Mouse (Mus musculus) embryonic facial prominence, embryonic 12.5 days (tissue): ENCODE data around the gene Klk12. TPM values are rescaled to one million over a fixed set of nuclear protein-coding genes. Genes with fewer than 3 reads are reported as not detected.

ENCODE experiments used
- ATAC-seq: fragments of 200-750 bp; cut with Nextera tagmentation; 2 replicates; pipeline ENCODE4 v1.8.0; 2017; ENCODE audit not compliant: insufficient number of reproducible peaks, insufficient read depth, low FRiP score, low TSS enrichment
- H3K27ac ChIP-seq: fragments of 300-500 bp; sonication (generic); 2 replicates; pipeline ENCODE4 v1.5.1; 2016; ENCODE audit warnings: mild to moderate bottlenecking
- H3K27me3 ChIP-seq: fragments of 300-500 bp; sonication (generic); 2 replicates; pipeline ENCODE4 v1.6.1; 2016; ENCODE audit warnings: mild to moderate bottlenecking, moderate library complexity
- H3K36me3 ChIP-seq: fragments of 300-500 bp; sonication (generic); 2 replicates; pipeline ENCODE4 v1.6.1; 2016; ENCODE audit warnings: mild to moderate bottlenecking
- H3K4me1 ChIP-seq: fragments of 300-500 bp; sonication (generic); 2 replicates; pipeline ENCODE4 v1.6.1; 2016
- H3K4me2 ChIP-seq: fragments of 300-500 bp; sonication (generic); replicated peaks from 2 replicates; pipeline ENCODE4 v1.6.1; 2016; ENCODE audit warnings: mild to moderate bottlenecking, moderate library complexity
- H3K4me3 ChIP-seq: fragments of 300-500 bp; sonication (generic); 2 replicates; pipeline ENCODE4 v1.5.1; 2016; ENCODE audit warnings: mild to moderate bottlenecking
- H3K9ac ChIP-seq: fragments of 300-500 bp; sonication (generic); 2 replicates; pipeline ENCODE4 v1.6.1; 2016; ENCODE audit warnings: mild to moderate bottlenecking, moderate library complexity
- H3K9me3 ChIP-seq: fragments of 300-500 bp; sonication (generic); 2 replicates; pipeline ENCODE4 v1.6.1; 2016; ENCODE audit warnings: mild to moderate bottlenecking, moderate library complexity
- WGBS: fragments of 180-500 bp; shearing (Covaris S2); methylation state at CpG from one replicate; pipeline ENCODE4 v1.1.7; 2016; 5-methylcytosine and 5-hydroxymethylcytosine counted together
- polyA plus RNA-seq: library from polyadenylated mRNA; unstranded; fragments of >200 nt; fragmentation: Nextera tagmentation; extraction: Ambion mirVana; gene quantifications from 2 replicates; pipeline ENCODE4 v1.2.1, GENCODE M21; 2016

Klk12 gene
- polyA plus RNA-seq, 1 experiment from 2014 or later = not detected

DNA sequence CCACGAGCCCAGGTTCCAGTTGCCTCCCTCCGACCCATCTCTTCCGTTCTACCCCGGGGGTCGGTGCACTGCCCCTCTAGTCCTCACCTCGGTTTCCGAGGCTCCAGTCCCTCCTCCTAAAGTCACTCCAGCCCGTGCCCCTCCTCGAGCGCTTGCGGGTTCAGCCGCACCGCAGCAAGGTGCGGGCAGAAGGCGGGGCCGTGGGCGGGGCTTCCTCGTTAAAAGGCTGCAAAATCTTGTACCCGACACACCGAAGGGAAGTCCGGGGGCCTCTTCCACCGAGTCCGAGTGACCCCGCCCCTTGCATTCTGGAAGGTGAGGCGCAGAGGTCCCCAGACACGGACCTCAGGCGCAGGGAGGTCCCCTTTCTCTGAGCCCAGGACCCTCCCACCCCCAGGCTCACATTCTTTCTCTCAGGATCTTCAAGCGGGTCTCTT is 28.7 kb downstream of the Klk12 start, which contains the start of gene Klk8:
Klk8 (plus strand) TSS at position 245 of the 437 bp plus-strand sequence.
- Histone ChIP-seq H3K36me3 (no peaks in the 10 kb centered on the region), H3K4me1 (no peaks in the 10 kb centered on the region), H3K9ac (peak within 1 kb of the TSS; percentile 39), H3K9me3 (no peaks in the 10 kb centered on the region), H3K27ac (no peak within 1 kb of the TSS), H3K27me3 (peaks cover 30% of the 10 kb centered on the region), H3K4me3 (peak within 1 kb of the TSS; percentile 54), H3K4me2 (peak within 1 kb of the TSS; percentile 78)
- WGBS = under 1% methylated on average over 28 of the region's 28 CpGs
- ATAC-seq = peak; percentile 42; the same call in 1 of the 2 replicates

DNA sequence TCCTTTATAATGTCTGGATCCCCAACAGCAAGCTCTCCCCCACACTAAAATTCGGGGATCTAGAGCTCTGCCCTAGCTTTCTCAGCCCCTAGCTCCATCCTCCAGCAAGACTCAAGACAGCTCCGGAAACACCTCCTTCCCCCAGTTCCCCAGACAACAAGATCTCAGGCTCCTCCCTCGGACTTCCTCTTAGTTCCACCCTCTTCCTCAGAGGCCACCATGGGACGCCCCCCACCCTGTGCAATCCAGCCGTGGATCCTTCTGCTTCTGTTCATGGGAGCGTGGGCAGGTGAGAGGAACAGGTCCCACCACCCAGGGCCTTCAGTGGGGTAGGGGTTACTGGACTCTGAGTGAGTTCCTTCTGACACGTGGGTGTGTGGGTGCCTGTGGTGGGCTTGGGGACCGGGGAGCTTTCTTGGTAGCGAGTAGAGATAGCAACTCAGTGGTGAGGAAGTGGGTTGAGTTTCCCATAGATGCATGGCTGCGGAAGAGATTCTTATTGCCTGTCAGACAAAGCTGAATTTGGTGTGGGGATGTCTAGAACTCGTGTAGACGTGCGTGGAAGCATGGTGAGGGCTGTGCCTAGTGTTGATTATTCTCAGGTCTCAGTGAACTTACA is 29.3 kb downstream of the Klk12 start:
- WGBS = 41% methylated on average over 13 of the region's 13 CpGs
- Histone ChIP-seq H3K36me3 (no peaks in the 10 kb centered on the region), H3K4me1 (no peaks in the 10 kb centered on the region), H3K27me3 (peaks cover 30% of the 10 kb centered on the region), H3K9me3 (no peaks in the 10 kb centered on the region), H3K4me3 (peak overlapping the region; percentile 54), H3K27ac (no peak overlapping the region), H3K4me2 (peak overlapping the region; percentile 78), H3K9ac (no peak overlapping the region)
- peak; percentile 22; the same call in 1 of the 2 replicates for ATAC-seq

DNA sequence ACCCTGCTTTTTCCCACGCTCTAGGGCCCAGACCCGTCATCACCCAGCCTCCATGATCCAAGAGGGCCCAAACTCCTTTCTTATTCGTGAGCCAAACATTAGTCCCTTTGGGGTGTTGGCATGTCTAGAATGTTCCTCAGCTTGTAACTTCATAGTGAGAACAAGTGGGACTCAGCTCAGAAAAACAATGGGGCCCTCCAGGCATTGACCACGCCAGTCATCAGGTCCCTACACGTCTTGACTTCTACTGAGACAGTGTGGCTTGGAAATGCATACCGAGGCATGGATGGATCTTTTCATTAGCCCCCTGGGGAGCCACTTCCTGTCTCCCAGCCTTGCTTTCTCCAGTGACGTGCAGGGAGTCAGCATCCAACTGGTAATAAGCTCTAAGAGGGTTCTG is 31.2 kb downstream of the Klk12 start:
- H3K36me3 ChIP-seq = no peaks in the 10 kb centered on the region
- no peak overlapping the region for H3K4me2 ChIP-seq
- ATAC-seq = no peak
- no peak overlapping the region for H3K27ac ChIP-seq
- H3K4me3 ChIP-seq = no peak overlapping the region
- H3K9me3 ChIP-seq = no peaks in the 10 kb centered on the region
- H3K4me1 ChIP-seq = no peaks in the 10 kb centered on the region
- H3K27me3 ChIP-seq = peaks cover 30% of the 10 kb centered on the region
- 62% methylated on average over 7 of the region's 7 CpGs for WGBS
- H3K9ac ChIP-seq = no peak overlapping the region

DNA sequence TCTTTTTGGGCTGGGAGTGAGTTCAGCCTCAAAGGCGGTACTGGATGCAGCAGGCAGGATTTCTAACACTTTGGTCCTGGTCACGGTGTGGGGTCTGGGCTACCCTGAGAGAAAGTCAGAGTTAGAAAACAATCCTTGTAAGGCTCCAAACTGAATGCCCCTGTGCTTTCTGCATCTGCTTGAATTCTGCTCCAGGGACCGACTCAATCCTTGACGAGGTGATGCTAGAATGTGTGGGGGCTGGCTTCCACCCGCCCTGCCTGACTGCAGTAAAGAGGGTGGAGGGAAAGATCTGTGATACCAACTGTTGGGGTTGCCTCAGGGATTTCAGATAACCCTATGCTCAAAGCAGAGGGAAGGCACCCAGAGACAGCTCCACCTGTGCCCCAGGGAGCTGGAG is 42.3 kb downstream of the Klk12 start, which contains the start of gene Klk7:
Klk7 (plus strand) TSS at position 301 of the 400 bp plus-strand sequence.
- no peaks in the 10 kb centered on the region for H3K36me3 ChIP-seq
- no peak within 1 kb of the TSS for H3K9ac ChIP-seq
- no peaks in the 10 kb centered on the region for H3K4me1 ChIP-seq
- H3K4me3 ChIP-seq = no peak within 1 kb of the TSS
- ATAC-seq = no peak
- H3K4me2 ChIP-seq = no peak within 1 kb of the TSS
- 57% methylated on average over 5 of the region's 5 CpGs for WGBS
- no peak within 1 kb of the TSS for H3K27ac ChIP-seq
- no peaks in the 10 kb centered on the region for H3K27me3 ChIP-seq
- no peaks in the 10 kb centered on the region for H3K9me3 ChIP-seq

DNA sequence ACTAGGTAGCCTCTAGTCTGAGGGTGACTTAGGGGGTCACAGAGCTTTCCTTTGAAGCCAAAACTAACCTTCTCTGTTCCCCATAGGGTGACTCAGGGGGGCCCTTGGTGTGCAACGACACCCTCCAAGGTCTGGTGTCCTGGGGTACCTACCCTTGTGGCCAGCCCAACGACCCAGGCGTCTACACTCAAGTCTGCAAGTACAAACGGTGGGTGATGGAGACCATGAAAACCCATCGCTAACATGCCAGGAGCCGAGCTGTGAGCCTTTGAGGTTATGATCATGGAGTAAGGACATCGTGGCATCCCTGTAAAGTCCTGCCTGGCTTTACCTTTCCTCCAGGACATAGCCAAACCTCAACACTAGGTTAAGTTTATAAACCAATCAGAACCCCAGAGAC is 46.5 kb downstream of the Klk12 start:
- ATAC-seq = no peak
- no peak overlapping the region for H3K27ac ChIP-seq
- no peak overlapping the region for H3K4me3 ChIP-seq
- no peaks in the 10 kb centered on the region for H3K9me3 ChIP-seq
- no peak overlapping the region for H3K4me2 ChIP-seq
- no peaks in the 10 kb centered on the region for H3K36me3 ChIP-seq
- H3K27me3 ChIP-seq = no peaks in the 10 kb centered on the region
- H3K9ac ChIP-seq = no peak overlapping the region
- WGBS = 82% methylated on average over 7 of the region's 7 CpGs
- no peaks in the 10 kb centered on the region for H3K4me1 ChIP-seq

DNA sequence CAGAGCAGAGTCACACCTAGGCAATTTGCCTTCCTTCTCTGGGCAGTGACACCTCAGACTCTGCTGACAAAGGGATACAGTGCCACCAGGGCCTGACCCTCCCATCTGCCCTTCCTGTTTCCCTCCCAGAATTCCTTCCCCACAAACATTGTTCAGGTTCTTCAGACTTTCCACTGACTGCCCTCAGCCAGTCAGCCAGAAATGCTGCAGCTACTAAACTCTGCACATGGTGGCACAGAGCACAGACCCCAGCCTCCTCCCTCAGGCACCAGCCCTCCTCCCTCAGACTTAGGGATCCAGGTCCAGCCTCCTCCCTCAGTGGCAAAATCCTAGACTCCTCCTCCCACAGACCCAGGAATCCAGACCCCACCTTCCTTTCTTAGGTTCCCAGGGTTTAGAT is 48.0 kb downstream of the Klk12 start:
- Histone ChIP-seq H3K36me3 (no peaks in the 10 kb centered on the region), H3K9ac (no peak overlapping the region), H3K4me2 (no peak overlapping the region), H3K4me3 (no peak overlapping the region), H3K4me1 (no peaks in the 10 kb centered on the region), H3K27me3 (no peaks in the 10 kb centered on the region), H3K9me3 (no peaks in the 10 kb centered on the region), H3K27ac (no peak overlapping the region)
- ATAC-seq = no peak

DNA sequence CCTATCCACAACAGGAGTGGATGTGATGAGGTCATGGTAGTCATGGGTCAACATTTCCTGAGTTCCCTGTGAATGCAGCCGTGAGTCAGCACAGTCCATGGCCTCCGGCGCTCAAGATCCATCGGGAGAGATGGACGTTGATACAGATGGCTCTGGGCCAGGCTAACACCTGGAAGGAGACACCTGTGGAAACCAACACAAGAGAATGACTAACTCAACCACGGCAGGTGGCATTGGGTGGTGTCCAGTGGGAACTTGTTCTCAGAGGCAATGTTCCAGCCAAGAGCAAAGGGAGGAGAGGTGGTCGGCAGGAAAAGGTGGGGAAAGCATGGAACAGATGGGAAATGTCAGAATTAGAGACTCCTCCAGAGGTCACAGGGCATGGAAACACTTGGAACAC is 52.9 kb downstream of the Klk12 start:
- Histone ChIP-seq H3K9ac (no peak overlapping the region), H3K27ac (no peak overlapping the region), H3K9me3 (no peaks in the 10 kb centered on the region), H3K27me3 (no peaks in the 10 kb centered on the region), H3K4me2 (no peak overlapping the region), H3K4me1 (no peaks in the 10 kb centered on the region), H3K36me3 (no peaks in the 10 kb centered on the region), H3K4me3 (no peak overlapping the region)
- WGBS = 90% methylated on average over 7 of the region's 7 CpGs
- no peak for ATAC-seq

Other genes starting within 250 kb of the Klk12 start
- gene Cd33, start 224.5 kb upstream of the Klk12 start, polyA plus RNA-seq = 0.66 and 1.1 TPM in 2 replicates
- 6.1 and 6.5 TPM in 2 replicates for gene Zfp658, start 206.6 kb upstream of the Klk12 start, polyA plus RNA-seq
- 15.1 and 16.5 TPM in 2 replicates for gene Zfp719, start 189.3 kb upstream of the Klk12 start, polyA plus RNA-seq
- gene Zfp819, start 161.7 kb upstream of the Klk12 start, polyA plus RNA-seq = 0.31 and 0.56 TPM in 2 replicates
- not detected in 2 replicates for gene Ceacam18, start 134.2 kb upstream of the Klk12 start, polyA plus RNA-seq
- 0.31 and 0.39 TPM in 2 replicates for gene Siglece, start 108.7 kb upstream of the Klk12 start, polyA plus RNA-seq
- gene Ctu1, start 96.9 kb upstream of the Klk12 start, polyA plus RNA-seq = 16.6 and 18.1 TPM in 2 replicates
- not detected in 2 replicates for gene Klk14, start 78.5 kb upstream of the Klk12 start, polyA plus RNA-seq
- 0.36 and 0.73 TPM in 2 replicates for gene Klk13, start 56.3 kb upstream of the Klk12 start, polyA plus RNA-seq
- gene Klk11, start 5.7 kb downstream of the Klk12 start, polyA plus RNA-seq = 0.13 and 0.27 TPM in 2 replicates
- 0.46 and 0.87 TPM in 2 replicates for gene Klk10, start 12.1 kb downstream of the Klk12 start, polyA plus RNA-seq
- 0.14 TPM in 1 of 2 replicates, not detected in the other for gene Klk9, start 23.0 kb downstream of the Klk12 start, polyA plus RNA-seq
- 14.5 and 17.2 TPM in 2 replicates for gene Klk8, start 28.7 kb downstream of the Klk12 start, polyA plus RNA-seq
- not detected in 2 replicates for gene Klk7, start 42.4 kb downstream of the Klk12 start, polyA plus RNA-seq
- 0.20 and 0.24 TPM in 2 replicates for gene Klk6, start 55.6 kb downstream of the Klk12 start, polyA plus RNA-seq
- gene Klk5, start 73.1 kb downstream of the Klk12 start, polyA plus RNA-seq = 0.18 TPM in 1 of 2 replicates, not detected in the other
- gene Klk4, start 112.3 kb downstream of the Klk12 start, polyA plus RNA-seq = 0.38 TPM in 1 of 2 replicates, not detected in the other
- gene Klk15, start 164.8 kb downstream of the Klk12 start, polyA plus RNA-seq = not detected in 2 replicates
- not detected in 2 replicates for gene Klk1b8, start 181.8 kb downstream of the Klk12 start, polyA plus RNA-seq
- not detected in 2 replicates for gene Klk1b1, start 197.9 kb downstream of the Klk12 start, polyA plus RNA-seq
- not detected in 2 replicates for gene Klk1b9, start 207.2 kb downstream of the Klk12 start, polyA plus RNA-seq
- gene Klk1b11, start 227.0 kb downstream of the Klk12 start, polyA plus RNA-seq = not detected in 2 replicates
- not detected in 2 replicates for gene Klk1b26, start 243.3 kb downstream of the Klk12 start, polyA plus RNA-seq